Mouse (Mus musculus) limb, embryonic 14.5 days (tissue): Measurements from ENCODE around the gene Emilin2. TPM values are rescaled to one million over a fixed set of nuclear protein-coding genes. Genes with fewer than 3 reads are reported as not detected.

Experiments used
- ATAC-seq: fragments of 200-750 bp; cut with Nextera tagmentation; 2 replicates; pipeline ENCODE4 v1.8.0; 2017; ENCODE audit warnings: low read depth, moderate number of reproducible peaks, moderate TSS enrichment; ENCODE audit not compliant: low FRiP score
- DNase-seq: peaks from one replicate; pipeline ENCODE4 v3.0.0-alpha.2; 2015; ENCODE audit warnings: low spot score
- H3K27ac ChIP-seq: fragments of 300-500 bp; sonication (generic); replicated peaks from 2 replicates; pipeline ENCODE4 v1.5.1; 2014; ENCODE audit warnings: low read depth, mild to moderate bottlenecking, low read length, moderate library complexity, mixed read lengths
- H3K27me3 ChIP-seq: fragments of 300-500 bp; sonication (generic); 2 replicates; pipeline ENCODE4 v1.6.1; 2014; ENCODE audit warnings: low read length, mixed read lengths; ENCODE audit not compliant: control insufficient read depth, insufficient read depth
- H3K36me3 ChIP-seq: fragments of 300-500 bp; sonication (generic); 2 replicates; pipeline ENCODE4 v1.6.1; 2014; ENCODE audit warnings: mild to moderate bottlenecking, low read length, moderate library complexity, mixed read lengths; ENCODE audit not compliant: control insufficient read depth, insufficient read depth
- H3K4me1 ChIP-seq: fragments of 300-500 bp; sonication (generic); 2 replicates; pipeline ENCODE4 v1.6.1; 2014; ENCODE audit warnings: antibody characterized with exemption, low read length, mixed read lengths; ENCODE audit not compliant: control insufficient read depth, insufficient read depth
- H3K4me2 ChIP-seq: fragments of 300-500 bp; sonication (generic); replicated peaks from 2 replicates; pipeline ENCODE4 v1.6.1; 2014; ENCODE audit warnings: low read depth, mild to moderate bottlenecking, low read length, moderate library complexity; ENCODE audit not compliant: severe bottlenecking
- H3K4me3 ChIP-seq: fragments of 300-500 bp; sonication (generic); replicated peaks from 2 replicates; pipeline ENCODE4 v1.5.1; 2014; ENCODE audit warnings: low read length
- H3K9ac ChIP-seq: fragments of 300-500 bp; sonication (generic); 2 replicates; pipeline ENCODE4 v1.6.1; 2014; ENCODE audit warnings: mild to moderate bottlenecking, low read depth, low read length, moderate library complexity; ENCODE audit not compliant: severe bottlenecking
- H3K9me3 ChIP-seq: fragments of 300-500 bp; sonication (generic); 2 replicates; pipeline ENCODE4 v1.6.1; 2016; ENCODE audit warnings: low read length; ENCODE audit not compliant: control insufficient read depth
- POLR2A ChIP-seq: fragments of 200-500 bp; IDR thresholded peaks from 2 replicates; pipeline ENCODE4 v1.8.0; 2012; ENCODE audit warnings: inconsistent platforms, mild to moderate bottlenecking, moderate library complexity, borderline replicate concordance; ENCODE audit not compliant: insufficient read depth, insufficient read length; ENCODE audit errors: extremely low read depth
- WGBS: fragments of 180-500 bp; shearing (Covaris S2); extraction: QIAGEN DNeasy Blood & Tissue Kit; methylation state at CpG from one replicate; pipeline ENCODE4 v1.1.7; 2014; 5-methylcytosine and 5-hydroxymethylcytosine counted together
- polyA plus RNA-seq, 2 experiments: library from polyadenylated mRNA; depleted of rRNA in 1 of 2; stranded (reverse) in 1 of 2; unstranded in 1 of 2; fragments of >200 nt; fragmentation: Nextera tagmentation in 1 of 2; extraction: Ambion mirVana in 1 of 2; gene quantifications; 2 replicates each; pipeline versions ENCODE4 v1.2.1 to v1.2.3; 2012 to 2014

The Emilin2 gene
- polyA plus RNA-seq, 2 experiments: 22.7 to 30.0 TPM

GRCm38 (mm10) chr17:71246022-71246421 lies 65.8 kb downstream of the Emilin2 start:
- Histone ChIP-seq H3K27me3 (no peaks in the 10 kb centered on the region), H3K4me2 (no peak overlapping the region), H3K27ac (no peak overlapping the region), H3K9me3 (no peaks in the 10 kb centered on the region), H3K4me3 (no peak overlapping the region), H3K9ac (no peak overlapping the region), H3K4me1 (peaks cover 15% of the 10 kb centered on the region), H3K36me3 (peaks cover 80% of the 10 kb centered on the region)
- ATAC-seq (no peak), DNase-seq (no peak)
- no peak for TF ChIP-seq POLR2A
- WGBS: 92% methylated on average over 4 of the region's 4 CpGs

DNA sequence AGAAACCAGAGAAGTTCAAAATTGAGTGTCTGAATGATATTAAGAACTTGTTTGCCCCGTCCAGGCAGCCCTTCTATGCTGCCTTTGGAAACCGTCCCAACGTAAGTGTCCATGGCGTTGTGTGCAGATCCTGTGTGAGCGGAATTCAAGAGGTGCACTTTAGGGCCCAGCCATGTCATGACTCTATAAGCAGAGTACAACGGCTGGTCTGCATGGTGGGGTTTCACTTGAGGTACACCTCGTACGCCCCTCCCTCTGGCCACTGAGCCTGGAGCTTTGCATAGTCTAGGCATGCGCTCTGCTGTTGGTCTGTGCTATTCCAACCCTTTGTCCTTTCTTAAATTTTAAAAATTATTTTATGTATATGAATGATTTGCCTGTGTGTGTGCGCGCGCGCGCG lies 66.6 kb downstream of the Emilin2 start:
- H3K9ac ChIP-seq: no peak overlapping the region
- no peak for TF ChIP-seq POLR2A
- H3K4me3 ChIP-seq: no peak overlapping the region
- no peak for ATAC-seq
- H3K4me2 ChIP-seq: no peak overlapping the region
- 97% methylated on average over 15 of the region's 15 CpGs for WGBS
- H3K27me3 ChIP-seq: no peaks in the 10 kb centered on the region
- DNase-seq: no peak
- no peak overlapping the region for H3K27ac ChIP-seq
- H3K36me3 ChIP-seq: peaks cover 81% of the 10 kb centered on the region
- peaks cover 6% of the 10 kb centered on the region; the same call in 1 of the 2 replicates for H3K4me1 ChIP-seq
- no peaks in the 10 kb centered on the region for H3K9me3 ChIP-seq

GRCm38 (mm10) chr17:71242666-71243065 lies 69.1 kb downstream of the Emilin2 start:
- 94% methylated on average over 7 of the region's 7 CpGs for WGBS
- Histone ChIP-seq H3K27ac (no peak overlapping the region), H3K27me3 (no peaks in the 10 kb centered on the region), H3K4me2 (no peak overlapping the region), H3K9ac (no peak overlapping the region), H3K36me3 (peaks cover 92% of the 10 kb centered on the region), H3K4me1 (peaks cover 2% of the 10 kb centered on the region; the same call in 1 of the 2 replicates), H3K9me3 (no peaks in the 10 kb centered on the region), H3K4me3 (no peak overlapping the region)
- no peak for DNase-seq
- ATAC-seq: no peak
- TF ChIP-seq POLR2A: no peak

DNA sequence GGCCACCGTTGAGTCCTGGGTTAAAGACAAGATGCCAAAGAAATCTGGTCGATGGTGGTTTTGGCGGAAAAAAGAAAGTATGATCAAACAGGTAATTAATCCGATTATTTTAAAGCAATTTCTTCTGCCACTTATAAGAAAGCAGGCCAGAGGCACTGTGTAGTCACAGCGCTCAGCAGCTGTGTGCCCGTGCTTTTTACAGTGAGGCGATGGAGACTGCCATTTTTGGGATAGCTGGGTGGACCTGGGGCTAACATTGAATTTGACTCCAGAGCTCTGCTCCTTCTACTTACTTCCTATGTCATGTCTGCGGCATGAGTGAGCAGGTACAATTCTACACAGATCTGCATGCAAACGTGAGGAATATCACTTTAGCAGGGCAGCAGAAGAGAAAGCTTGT lies 71.0 kb downstream of the Emilin2 start:
- TF ChIP-seq POLR2A: no peak
- Histone ChIP-seq H3K9me3 (no peaks in the 10 kb centered on the region), H3K27ac (no peak overlapping the region), H3K4me2 (no peak overlapping the region), H3K36me3 (peaks cover 89% of the 10 kb centered on the region), H3K4me3 (no peak overlapping the region), H3K9ac (no peak overlapping the region), H3K4me1 (no peaks in the 10 kb centered on the region), H3K27me3 (no peaks in the 10 kb centered on the region)
- 88% methylated on average over 9 of the region's 9 CpGs for WGBS
- DNase-seq: no peak
- ATAC-seq: no peak

GRCm38 (mm10) chr17:71238494-71238893 lies 73.3 kb downstream of the Emilin2 start:
- Histone ChIP-seq H3K4me2 (no peak overlapping the region), H3K9ac (no peak overlapping the region), H3K36me3 (peaks cover 84% of the 10 kb centered on the region), H3K27me3 (no peaks in the 10 kb centered on the region), H3K27ac (no peak overlapping the region), H3K9me3 (no peaks in the 10 kb centered on the region), H3K4me3 (no peak overlapping the region), H3K4me1 (no peaks in the 10 kb centered on the region)
- 95% methylated on average over 7 of the region's 7 CpGs for WGBS
- no peak for ATAC-seq
- DNase-seq: no peak
- TF ChIP-seq POLR2A: no peak
